Mouse (Mus musculus): ENCODE results near the gene Ankrd33.
"Not testable (repeated sequence)": the region's sequence is repeated elsewhere in the genome, so short reads cannot be mapped to it uniquely, and the experiment has no call there.

The Ankrd33 gene

DNA sequence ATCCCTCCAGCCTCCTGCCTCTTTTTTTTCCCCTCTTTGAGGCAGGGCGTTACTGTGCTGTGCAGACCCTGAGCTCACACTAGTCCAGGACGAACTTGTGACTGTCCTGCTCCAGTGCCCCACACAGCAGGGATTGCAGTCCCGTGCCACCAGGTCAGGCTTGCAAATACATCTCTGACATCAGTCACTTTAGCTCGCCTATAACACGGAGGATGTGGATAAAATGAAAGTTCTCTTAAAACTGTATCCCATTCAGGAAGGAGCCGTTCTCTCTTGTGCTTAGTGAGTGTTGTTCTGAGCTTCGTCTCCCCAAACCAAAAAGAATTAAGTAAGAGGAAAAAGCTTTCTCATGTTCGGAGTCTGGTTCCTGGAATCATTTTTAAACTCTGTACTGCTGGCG lies 29.1 kb upstream of the Ankrd33 start:
- DNase-seq (ENCODE audit: low read depth in 1 of 2, low spot score in 2 of 2): no peak

DNA sequence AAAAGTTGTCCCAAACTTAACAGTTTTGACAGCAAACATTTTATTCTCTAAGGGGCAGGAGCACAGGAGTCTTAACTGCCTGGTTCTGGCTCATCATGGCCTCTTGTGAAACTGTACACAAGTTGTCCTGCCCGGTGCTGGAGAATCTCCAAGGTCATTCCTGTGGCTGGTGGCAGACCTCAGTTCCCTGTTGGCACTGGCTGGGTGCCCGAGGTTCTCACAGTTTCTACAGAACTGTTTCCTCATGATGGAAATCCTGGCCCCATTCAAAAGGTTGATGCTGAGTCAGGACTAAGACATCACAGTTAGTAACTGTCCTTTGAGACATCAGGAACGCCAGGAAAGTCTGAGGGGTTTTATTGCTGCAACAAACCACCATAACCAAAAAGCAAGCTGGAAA lies 28.6 kb upstream of the Ankrd33 start:
- DNase-seq (ENCODE audit: low read depth in 1 of 2, low spot score in 2 of 2): no peak

DNA sequence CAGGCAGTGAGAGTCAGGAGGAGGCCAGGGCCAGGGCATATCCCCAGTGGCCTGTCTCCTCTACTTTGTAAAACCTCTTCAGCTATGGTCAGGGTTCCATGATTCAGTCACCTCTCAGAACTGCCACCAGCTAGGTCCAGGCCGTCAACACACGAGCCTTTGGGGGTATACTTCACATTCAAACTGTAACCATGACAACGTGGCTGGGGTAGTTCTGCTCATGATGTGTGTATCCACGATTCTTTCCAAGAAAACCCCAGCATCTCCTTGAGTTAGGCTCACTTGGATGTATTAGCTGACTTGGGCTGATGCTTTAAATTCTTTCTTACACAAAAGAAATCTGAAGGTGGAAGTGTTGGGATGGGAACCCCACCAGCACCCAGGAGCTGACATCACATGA lies 27.3 kb upstream of the Ankrd33 start:
- no peak for DNase-seq (ENCODE audit: low read depth in 1 of 2, low spot score in 2 of 2)

DNA sequence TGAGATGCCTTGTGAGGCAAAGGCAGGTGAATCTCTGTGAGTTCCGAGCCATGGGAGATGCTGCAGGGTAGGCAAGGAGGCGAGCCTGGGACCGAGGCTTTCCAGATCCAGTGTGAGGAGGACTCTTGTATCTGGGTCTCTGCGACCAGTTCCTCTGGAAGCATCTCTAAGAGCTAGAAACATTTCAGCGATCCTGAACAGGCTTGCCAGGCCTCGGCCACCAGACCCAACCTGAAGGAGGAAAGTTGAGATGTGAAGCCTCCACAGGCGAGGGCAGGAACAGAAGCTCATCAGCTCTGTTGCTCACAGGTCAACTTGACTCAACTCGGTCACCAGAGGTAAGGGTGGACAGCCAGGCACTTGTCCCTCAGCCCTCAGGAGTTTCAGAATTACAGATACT lies 24.0 kb upstream of the Ankrd33 start:
- no peak for DNase-seq (ENCODE audit: low read depth in 1 of 2, low spot score in 2 of 2)

DNA sequence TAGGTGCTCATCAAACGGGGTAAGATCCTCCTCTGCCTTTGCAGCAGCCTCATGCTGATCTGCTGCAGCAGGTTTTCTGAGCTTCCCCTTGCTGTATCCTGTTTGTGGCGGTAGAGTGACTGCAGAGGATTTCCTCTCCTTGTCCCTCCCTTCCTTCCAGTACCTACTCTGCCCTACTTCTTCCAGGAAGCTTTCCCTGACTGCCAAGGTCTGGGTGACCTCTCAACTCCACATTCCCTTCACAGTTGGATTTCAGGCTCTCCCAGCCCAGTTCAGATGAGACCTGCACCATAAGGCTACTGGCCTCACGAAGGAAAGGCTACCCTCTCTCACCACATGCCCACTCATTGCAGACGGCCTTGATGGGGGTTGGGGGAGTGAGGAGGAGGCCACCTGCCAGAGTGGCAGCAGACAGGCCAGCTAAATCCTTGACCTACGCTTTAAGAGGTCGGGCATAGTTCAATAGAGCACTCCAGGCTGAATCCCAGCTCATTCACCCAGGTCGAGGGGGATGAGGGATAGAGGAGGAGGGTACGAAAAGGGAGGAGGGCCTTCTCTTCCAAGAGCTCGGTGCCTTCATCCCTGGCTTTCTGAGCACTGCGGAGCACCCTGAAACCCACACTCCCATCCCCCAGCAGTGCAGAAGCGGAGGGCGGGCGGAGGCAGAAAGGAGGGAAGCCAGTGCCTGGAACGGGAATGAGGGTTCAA lies 23.3 kb upstream of the Ankrd33 start:
- DNase-seq (ENCODE audit: low read depth in 1 of 2, low spot score in 2 of 2): no peak

DNA sequence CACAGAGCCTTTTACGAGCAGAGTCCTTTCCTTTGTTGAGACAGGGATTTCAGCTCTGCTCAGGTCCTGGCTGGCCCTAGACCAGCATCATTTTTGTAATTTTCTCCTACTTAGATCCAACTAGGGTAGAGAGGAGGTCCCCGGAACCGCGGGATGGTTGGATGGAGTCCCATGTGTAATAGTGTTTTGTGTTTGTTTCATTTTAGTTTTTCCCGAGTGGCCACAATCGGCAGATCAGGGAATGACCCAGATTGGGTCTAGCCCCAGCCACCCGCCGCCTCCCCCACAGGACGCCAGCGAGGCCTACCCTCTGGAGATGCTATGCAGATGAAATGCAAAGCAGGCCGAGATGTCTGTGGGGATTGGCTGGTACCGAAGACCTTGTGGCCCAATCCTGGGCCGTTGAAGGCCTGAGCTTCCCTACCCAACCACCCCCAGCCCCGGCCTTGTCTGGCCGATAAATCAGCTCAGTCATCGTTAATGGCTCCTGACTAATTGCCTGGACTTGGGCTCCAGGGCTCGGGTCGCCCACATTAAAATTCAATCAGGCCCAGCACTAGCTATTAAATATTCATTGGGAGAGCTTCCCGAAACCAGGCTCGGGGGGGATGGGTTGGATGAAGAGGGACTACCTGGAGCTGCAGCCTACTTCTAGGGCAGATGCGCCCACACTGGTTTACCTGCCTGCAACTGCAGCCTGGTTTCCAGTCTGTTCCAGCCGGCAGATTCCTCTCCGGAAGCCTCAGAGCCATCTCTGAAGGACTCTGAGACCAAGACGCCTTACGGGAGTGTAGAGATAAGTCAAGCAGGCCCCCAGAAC lies 22.5 kb upstream of the Ankrd33 start:
- no peak for DNase-seq (ENCODE audit: low read depth in 1 of 2, low spot score in 2 of 2)

DNA sequence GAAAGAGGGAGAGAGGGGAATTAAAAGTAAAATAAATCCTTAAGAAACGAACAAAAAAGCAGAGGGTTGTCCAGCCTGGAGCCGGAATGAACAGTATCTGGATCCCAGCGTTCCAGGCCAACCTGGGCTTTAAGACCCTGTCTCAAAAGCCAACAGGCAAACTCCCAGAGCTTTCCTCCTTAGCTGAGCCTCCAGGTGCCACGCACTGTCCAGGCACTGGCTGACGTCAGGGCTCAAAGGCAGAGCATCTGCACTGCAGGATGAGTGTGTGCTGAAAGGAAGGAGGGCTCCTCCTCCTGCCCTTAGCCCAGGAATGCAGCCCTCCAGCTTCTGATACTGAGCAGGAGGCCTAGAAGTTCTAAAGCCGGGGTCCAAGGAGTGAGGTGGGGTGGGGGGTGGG lies 21.6 kb upstream of the Ankrd33 start:
- DNase-seq (ENCODE audit: low read depth in 1 of 2, low spot score in 2 of 2): no peak

DNA sequence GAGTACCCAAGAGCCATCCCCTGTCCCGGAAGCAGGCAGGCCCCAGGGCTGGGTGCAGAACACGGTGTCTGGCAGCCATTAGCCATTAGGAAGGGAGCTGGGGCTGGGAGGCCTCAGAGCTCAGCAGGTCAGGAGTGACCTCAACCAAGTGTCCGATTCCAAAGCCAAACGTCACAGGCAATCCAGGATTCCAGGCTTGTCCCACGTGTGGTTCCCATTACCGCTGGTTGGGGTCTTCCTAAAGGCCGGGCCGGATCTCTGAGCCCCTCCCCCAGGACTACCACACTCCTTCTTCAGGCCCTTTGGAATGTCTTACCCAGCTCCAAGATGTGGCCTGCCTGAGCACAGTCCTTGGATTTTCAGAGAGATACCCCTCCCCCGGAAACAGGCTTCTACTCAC lies 20.6 kb upstream of the Ankrd33 start:
- DNase-seq (ENCODE audit: low read depth in 1 of 2, low spot score in 2 of 2): no peak

DNA sequence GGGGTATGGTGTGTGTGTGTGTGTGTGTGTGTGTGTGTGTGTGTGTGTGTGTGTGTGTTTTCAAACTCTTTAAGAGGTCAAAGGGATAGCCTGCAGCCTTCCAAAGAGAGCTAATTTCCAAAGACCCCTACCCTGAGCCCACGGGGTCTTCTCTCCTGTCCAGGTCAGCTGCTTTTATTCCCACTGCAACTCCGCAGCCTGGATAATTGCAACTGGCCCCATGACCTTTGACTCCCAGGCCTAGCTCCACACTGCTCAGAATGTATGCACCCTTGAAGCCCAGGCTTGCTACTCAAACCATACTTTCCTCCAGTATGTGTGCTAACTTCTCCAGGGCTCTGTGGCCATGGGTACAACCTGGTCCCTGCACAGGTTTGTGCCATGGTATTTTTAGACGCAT lies 20.2 kb upstream of the Ankrd33 start:
- no peak for DNase-seq (ENCODE audit: low read depth in 1 of 2, low spot score in 2 of 2)

DNA sequence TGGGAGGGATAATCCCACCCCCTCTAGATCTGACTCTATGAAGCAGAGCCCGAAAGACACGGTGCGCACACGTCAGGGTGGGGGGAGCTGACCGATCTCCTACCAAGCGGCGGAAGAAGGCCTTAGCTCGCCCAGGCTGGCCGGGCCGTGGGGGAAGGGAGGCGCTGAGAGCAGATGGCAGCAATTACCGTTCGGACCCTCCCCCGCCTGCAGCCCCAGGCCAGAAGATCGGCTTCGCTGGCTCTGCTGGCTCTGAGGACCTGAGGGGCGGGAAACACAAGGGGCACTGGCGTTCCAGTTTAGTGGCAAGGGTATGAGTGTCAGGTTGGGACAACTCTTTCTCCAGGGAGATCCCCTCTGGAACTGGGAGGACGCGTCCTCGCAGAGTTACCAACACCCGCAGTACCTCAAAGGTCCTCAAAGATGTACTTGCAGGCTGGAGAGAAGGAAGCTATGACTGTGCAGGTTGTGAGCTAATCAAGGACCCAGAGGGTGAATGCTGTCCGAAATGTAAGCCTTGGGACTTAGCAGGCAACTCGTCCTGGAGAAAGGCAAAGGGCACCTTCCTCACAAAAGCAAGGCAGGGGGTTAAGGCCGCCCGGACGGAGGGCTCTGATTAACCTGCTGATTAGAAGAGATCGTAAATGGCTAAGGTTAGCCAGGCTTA lies 17.4 kb upstream of the Ankrd33 start:
- DNase-seq (ENCODE audit: low read depth in 1 of 2, low spot score in 2 of 2): no peak

DNA sequence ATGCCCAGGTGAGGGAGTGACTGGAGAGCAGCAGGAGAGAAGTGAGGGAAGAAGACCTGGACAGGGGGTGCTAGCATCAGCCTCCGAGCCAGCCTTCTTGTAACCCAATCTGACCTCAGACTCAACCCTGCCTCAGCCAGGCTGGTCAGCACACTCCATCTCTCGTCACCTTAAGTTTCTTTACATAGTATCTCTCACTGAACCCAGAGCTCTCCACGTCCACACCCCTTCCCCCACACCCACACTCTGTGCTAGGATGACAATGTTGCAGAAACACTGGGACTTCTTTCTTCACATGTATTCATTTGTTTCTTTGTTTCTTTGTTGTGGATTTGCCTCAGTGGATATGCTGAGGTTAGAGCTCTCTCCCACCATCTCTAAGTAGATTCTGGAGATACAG lies 14.6 kb upstream of the Ankrd33 start:
- DNase-seq (ENCODE audit: low read depth in 1 of 2, low spot score in 2 of 2): no peak

DNA sequence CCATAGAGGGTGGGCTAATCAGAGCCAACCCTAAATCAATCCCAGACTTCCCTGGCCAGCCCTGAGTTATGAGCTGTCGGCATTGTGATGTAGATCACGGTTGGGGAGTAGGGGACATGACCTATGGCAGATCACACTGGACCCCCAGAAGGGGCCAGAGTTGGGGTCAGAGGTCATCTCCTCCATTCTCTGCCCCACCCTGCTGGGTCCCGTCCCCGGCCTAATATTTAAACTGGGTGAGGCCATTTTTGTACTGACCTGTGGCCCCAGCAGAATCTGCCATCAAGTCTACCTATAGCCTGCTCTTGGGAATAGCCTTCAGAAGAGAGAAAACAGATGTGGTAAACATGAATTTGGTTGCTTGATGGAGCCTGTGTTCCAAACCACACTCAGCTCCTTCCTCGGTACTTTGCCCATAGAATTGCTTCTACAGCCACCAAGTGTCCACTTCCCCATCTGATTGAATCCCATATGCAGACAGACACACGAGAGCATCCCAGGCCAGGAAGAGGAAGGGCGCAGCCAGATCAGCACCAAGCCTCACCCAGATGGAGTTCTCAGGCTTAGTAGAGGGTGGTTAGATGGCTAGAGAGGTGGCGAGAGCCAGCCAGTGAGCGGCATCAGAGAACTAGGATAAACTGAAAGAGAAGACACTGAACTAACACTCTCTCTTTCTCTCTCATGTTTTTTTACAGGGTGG lies 11.8 kb upstream of the Ankrd33 start:
- DNase-seq (ENCODE audit: low read depth in 1 of 2, low spot score in 2 of 2): no peak

DNA sequence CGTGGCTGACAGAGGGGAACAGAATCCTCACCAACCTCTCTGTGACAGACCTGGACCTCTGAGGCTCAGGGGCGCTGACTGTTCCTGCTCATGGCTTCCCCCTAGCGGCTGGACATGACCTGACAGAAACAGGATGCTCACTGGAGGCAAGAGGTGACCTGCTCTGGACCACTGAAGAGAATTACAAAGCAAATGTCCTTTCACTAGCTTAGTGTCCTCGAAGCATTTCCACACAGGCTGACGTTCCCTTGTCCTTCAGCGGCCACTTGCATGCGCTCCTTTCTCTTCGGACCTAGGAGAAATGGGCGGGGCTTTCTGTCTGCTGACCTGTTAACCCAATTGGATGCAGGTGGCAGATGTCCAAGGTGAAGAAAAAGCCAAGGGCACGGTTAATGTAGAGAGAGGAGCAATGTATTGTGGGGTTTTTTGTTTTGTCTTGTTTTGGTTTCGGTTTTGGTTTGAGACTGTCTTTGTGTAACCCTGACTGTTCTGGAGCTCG lies 10.0 kb upstream of the Ankrd33 start:
- DNase-seq (ENCODE audit: low read depth in 1 of 2, low spot score in 2 of 2): peak in 1 of 2 experiments; percentile 57

DNA sequence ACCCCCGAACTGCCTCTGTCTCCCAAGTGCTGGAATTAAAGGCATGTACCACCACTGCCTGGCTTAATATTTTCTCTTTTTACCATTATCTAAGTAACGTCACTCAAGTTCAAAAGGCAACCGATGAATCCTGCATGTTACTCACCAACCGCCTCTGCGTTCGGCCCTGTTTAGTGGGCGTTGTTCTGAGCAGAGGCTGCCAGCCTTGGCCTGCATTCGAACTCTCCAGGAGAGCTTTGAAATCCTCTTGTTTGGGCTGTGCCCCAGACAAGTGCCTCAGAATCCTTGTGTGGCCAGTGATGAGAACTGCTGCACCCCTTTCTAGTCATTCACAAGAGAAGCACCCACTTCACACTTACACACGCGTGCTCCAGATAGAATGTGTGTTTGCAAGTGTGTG lies 9.5 kb upstream of the Ankrd33 start:
- no peak for DNase-seq (ENCODE audit: low read depth in 1 of 2, low spot score in 2 of 2)

DNA sequence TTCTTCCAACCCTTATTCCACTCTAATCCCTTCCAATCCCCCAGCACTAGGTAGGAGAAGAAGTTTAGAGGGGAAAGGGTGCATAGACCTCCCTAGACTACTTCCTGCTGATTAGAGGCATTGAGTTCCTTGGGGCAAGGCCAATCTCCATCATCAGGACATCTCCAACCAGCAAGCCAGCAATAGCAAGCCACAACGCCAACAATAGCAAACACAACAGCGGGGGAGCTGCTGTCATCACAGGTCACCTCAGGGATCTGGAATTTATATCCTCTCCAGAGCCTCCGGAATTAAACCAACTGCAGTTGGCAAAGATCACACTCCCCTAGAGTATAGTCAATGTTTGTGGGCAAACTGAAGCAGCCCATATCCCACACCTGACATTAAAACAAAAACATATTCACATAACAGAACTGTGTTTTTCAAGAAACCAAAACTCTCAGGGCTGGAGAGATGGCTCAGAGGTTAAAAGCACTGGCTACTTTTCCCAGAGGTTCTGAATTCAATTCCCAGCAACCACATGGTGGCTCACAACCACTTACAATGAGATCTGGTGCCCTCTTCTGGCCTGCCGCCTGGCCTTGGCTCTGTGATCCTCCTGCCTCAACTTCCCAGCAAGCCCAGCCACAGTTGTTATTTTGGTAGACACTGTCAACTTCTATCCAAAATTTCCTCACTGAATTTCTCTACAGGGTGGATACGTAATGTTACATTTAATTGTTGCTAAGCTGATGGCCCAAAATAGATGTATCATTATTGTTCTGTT lies 7.5 kb upstream of the Ankrd33 start:
- no peak for DNase-seq (ENCODE audit: low read depth in 1 of 2, low spot score in 2 of 2)

DNA sequence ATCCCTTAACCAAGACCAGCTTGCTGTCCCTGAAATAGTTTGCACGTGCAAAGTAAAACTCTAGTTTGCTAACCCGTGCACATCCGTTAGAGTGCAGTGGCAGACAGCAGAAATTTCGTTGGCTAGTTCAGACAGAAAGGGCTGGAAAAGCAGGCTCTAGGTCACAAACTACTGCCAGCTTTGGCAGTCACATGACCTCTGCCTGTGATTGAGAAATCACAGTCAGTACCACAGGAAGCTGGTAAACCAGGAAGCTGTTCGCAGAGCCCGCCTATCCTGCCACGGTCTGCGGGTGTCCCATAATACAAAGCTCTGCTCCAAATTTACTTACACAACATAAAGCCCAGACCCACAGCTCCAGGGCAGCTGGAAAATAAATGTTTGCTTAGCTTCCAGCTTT lies 2.4 kb upstream of the Ankrd33 start:
- peak; percentile 53 to 55 for DNase-seq (ENCODE audit: low read depth in 1 of 2, low spot score in 2 of 2)

DNA sequence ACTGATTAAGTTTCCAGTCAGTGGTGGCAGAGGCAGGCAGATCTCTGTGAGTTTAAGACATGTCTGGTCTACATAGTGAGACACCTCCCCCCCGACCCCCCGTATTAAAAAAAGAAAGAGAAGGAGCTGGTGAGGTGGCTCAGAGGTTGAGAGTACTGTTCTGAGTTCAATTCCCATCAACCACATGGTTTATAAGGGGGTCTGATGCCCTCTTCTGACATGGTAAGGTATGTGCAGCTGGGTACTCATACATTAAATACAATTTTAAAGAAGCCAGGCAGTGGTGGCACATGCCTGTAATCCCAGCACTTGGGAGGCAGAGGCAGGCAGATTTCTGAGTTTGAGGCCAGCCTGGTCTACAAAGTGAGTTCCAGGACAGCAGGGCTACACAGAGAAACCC lies 1.8 kb upstream of the Ankrd33 start:
- DNase-seq (ENCODE audit: low read depth in 1 of 2, low spot score in 2 of 2): not testable (repeated sequence)

DNA sequence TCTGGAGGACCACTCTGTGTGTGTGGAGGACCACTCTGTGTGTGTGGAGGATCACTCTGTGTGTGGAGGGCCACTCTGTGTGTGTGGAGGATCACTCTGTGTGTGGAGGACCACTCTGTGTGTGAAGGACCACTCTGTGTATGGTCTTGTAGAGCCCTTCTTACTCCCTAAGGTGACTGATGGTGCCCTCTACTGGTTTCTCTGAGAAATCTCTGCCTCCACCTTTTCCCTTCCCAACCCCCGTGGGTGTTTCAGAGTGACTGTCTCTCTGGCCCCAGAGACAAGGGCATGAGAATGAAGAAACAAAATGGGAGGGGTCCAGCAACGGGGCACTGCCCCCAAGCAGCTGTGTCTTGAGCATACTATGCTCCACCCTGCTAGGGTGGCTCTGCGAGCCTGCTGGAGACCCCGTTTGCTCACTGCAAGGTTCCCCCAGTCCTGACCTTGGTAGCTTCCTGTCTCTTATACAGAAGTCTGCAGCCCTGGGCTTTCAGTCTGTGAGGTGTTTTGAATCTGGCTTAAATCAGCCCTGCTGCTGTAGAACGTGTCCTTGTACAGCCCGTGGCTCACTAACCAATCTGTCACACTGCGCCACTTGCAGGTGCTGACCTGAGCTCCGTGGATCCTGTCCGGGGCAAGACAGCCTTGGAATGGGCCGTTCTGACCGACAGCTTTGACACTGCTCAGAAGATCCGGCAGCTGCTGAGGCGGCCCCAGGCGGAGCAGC lies 3.0 kb downstream of the Ankrd33 start:
- no peak for DNase-seq (ENCODE audit: low read depth in 1 of 2, low spot score in 2 of 2)

DNA sequence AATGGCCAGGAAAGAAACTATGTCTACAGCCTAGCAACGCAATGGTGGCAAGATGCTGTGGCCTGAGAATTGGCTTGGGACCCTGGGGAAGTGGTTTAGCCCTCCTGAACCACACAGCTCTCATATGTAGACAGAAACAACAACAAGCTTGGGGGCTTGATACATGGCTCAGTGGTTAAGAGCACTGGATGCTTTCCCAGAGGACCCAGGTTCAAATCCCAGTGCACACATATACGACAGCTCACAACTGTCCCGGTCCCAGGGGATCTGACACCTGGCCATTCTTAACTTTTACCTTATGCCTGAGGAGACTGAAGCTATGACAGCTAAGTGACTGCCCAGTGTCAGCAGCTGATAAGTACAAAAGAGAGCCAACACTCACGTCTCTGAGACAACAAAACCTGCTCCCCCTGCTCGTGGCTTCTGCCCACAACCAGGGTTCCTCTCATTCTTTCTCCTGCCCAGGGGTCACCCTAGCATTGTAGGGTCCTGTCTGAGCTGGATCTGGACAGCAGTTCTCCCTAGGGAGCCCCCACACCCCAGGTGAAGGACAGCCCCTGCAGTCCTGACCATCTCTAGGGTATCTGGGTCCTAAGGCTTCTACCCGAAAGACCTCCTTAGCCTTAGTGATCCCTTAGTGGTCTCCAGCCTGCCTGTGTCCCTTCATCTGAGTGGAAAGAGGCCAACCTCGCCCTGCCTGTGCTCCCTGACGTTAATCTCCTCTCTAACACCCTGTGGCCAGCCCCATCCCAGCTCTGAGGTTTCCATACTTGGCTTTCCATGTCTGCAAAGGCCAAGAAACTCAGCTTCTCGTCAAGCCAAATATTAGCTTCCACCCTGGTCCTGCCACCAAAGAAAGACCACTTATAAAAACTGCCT lies 6.1 kb downstream of the Ankrd33 start:
- DNase-seq (ENCODE audit: low read depth in 1 of 2, low spot score in 2 of 2): no peak
